Mouse (Mus musculus): ENCODE measurements around the gene Ltbp4.

The Ltbp4 gene

GRCm38 (mm10) chr7:27298816-27299215 is 38.7 kb downstream of the Ltbp4 start:
- DNase-seq (ENCODE audit: low spot score in 2 of 2) = no peak

- no peak for DNase-seq (ENCODE audit: low spot score in 2 of 2)
These were observed 39.4 kb downstream of the Ltbp4 start for GRCm38 (mm10) chr7:27298033-27298610.

GRCm38 (mm10) chr7:27296518-27296917 is 41.0 kb downstream of the Ltbp4 start:
- no peak for DNase-seq (ENCODE audit: low spot score in 2 of 2)

DNA sequence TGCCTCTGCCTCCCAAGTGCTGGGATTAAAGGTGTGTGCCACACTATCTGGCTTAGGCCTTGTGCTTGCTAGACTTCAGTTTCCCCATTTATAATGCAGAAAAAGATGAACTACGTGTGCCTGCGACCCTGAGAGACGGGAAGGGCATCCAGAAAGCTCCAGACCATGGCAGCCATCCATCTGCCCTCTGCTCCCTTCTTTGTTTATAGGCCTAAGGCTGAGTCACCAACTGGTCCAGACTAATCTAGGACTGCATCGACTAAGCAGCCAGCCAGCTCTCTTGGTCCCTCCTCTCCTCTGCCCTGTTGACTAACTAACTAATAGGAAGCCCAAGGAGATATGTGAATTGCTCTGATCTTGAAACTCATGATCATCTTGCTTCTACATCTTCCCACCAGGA is 41.5 kb downstream of the Ltbp4 start:
- DNase-seq (ENCODE audit: low spot score in 2 of 2) = no peak

GRCm38 (mm10) chr7:27291795-27292466 is 45.6 kb downstream of the Ltbp4 start:
- peak in 1 of 2 experiments; percentile 54 for DNase-seq (ENCODE audit: low spot score in 2 of 2)

- DNase-seq (ENCODE audit: low spot score in 2 of 2) = no peak
These were observed 46.9 kb downstream of the Ltbp4 start for GRCm38 (mm10) chr7:27290555-27290954.

DNA sequence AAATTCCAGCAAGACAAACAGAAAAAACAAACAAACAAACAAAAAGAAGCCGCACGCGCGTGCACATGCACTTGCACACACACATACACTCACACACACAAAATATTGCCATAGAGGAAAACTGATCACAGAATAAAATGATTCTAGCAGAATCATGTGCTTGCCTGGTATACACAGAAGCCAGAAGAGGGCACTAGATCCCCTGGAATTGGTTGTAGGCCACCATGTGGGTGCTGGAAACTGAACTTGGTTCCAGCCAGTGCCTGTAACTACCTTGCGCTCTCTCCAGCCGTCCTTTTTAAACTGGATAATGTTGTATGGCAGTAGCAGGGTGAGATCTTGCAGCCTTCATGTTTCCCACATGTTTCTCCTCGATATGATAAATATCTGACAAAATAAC is 48.8 kb downstream of the Ltbp4 start:
- no peak for DNase-seq (ENCODE audit: low spot score in 2 of 2)

DNA sequence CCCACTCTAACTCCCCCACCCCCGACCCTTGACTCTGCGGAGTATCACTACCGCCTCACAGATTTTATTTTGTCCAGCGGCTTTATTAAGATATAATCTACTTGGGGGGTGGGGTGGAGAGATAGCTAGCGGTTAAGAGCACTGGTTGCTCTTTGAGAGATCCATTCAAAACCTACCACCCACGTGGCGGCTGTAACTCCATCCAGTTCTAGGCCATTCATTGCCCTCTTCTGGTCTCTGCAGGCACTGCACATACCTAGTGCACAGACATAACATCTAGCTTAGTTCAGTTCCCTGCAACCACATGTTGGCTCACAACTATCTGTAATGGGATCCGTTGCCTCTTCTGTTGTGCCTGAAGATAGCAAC is 51.8 kb downstream of the Ltbp4 start:
- DNase-seq (ENCODE audit: low spot score in 2 of 2) = peak in 1 of 2 experiments; percentile 66

GRCm38 (mm10) chr7:27284865-27285697 is 52.4 kb downstream of the Ltbp4 start:
- no peak for DNase-seq (ENCODE audit: low spot score in 2 of 2)

GRCm38 (mm10) chr7:27282225-27282624 is 55.3 kb downstream of the Ltbp4 start:
- DNase-seq (ENCODE audit: low spot score in 2 of 2) = no peak

- DNase-seq (ENCODE audit: low spot score in 2 of 2) = no peak
These were observed 55.8 kb downstream of the Ltbp4 start for GRCm38 (mm10) chr7:27281717-27282116.

DNA sequence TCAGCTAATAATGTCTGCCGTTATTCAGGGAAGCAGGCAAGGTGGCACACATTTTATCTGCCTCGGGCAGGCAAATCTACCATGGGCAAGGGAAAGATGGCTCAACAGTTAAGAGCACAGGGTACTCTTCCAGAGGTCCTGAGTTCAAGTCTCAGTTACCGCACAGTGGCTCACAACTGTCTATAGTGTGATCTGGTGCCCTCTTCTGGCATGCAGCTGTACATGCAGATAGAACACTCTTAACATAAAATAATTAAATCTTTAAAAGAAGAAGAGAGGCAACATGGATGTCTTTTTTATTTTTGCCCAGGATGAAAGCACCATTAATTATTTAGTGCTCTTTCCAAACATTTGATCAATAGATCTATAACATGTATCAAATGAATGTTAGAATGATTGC is 60.3 kb downstream of the Ltbp4 start:
- DNase-seq (ENCODE audit: low spot score in 2 of 2) = no peak

- DNase-seq (ENCODE audit: low spot score in 2 of 2) = no peak
These were observed 61.5 kb downstream of the Ltbp4 start for GRCm38 (mm10) chr7:27276021-27276420.

GRCm38 (mm10) chr7:27274916-27275315 is 62.6 kb downstream of the Ltbp4 start:
- no peak for DNase-seq (ENCODE audit: low spot score in 2 of 2)

- DNase-seq (ENCODE audit: low spot score in 2 of 2) = no peak
These were observed 63.6 kb downstream of the Ltbp4 start for GRCm38 (mm10) chr7:27273739-27274351.

- DNase-seq (ENCODE audit: low spot score in 2 of 2) = no peak
These were observed 66.1 kb downstream of the Ltbp4 start for GRCm38 (mm10) chr7:27271423-27271822.

- DNase-seq (ENCODE audit: low spot score in 2 of 2) = peak; percentile 86 to 87
These were observed 70.9 kb downstream of the Ltbp4 start for GRCm38 (mm10) chr7:27266515-27267128.

GRCm38 (mm10) chr7:27264761-27265160 is 72.7 kb downstream of the Ltbp4 start:
- no peak for DNase-seq (ENCODE audit: low spot score in 2 of 2)

DNA sequence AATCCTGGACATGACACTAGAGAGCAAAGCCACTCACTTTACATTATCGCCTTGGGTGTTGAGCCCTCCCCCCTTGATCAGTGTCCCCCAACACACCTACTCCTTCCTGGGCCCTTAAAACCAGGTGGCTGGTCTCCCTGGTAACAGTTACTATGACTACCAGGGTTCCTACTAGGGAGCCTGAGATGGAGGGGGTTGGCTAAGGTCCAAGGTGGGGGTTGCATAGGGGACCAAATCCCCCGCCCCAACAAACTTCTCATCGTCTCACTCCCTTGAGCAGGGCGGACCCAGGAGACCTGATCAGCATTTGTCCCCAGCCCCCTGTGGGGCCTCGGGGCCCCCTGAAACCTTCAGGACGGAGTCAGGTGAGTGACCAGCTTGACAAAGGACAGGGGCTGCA is 75.6 kb downstream of the Ltbp4 start:
- DNase-seq (ENCODE audit: low spot score in 2 of 2) = no peak

- DNase-seq (ENCODE audit: low spot score in 2 of 2) = peak; percentile 49 to 56
These were observed 76.6 kb downstream of the Ltbp4 start for GRCm38 (mm10) chr7:27260856-27261255.

- DNase-seq (ENCODE audit: low spot score in 2 of 2) = peak in 1 of 2 experiments; percentile 45
These were observed 77.7 kb downstream of the Ltbp4 start for GRCm38 (mm10) chr7:27259771-27260170.

DNA sequence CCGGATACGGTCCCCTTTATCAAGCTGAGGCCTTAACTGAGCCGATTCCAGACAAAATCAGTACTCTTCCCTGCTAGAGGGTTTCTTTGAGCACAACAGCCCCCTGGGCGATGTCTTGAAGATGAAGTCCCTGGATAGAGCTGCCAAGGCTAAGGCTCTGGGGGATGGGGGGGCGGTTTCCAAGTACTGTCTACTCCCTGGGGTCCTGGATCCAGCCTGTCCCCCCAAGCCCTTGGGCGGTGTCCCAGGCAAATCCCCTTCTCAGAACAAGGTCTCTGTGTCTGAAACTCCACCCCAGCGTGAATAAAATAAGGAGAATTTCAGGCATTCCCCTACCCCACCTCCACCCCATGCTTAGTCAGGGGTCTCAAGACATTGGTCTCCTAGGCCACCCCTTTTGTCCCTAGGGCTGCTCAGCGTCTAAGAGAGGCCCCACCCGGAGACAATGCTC is 78.2 kb downstream of the Ltbp4 start:
- DNase-seq (ENCODE audit: low spot score in 2 of 2) = no peak

All from frontal cortex, postnatal 36 days (tissue).